In genomic region chr5:100896199-100896598, GRCm38 (mm10) we compare ENCODE assay signal across 18 mouse cellular contexts. TPM values are rescaled to one million over a fixed set of nuclear protein-coding genes. Genes with fewer than 3 reads are reported as not detected.
DNase-seq lines count a peak whose midpoint lies in the region; ATAC-seq and TF ChIP-seq lines count a peak whose summit lies in the region.
"Had no signal": no experiment of that assay in that cellular context is flagged by ENCODE, and none has a peak within 500 bp of the region (broad histone marks: within the 10 kb centered on the region; RNA-seq: fewer than 3 reads in every experiment).

No protein-coding gene starts in this region.

- no peaks in the 10 kb centered on the region for H3K9me3 ChIP-seq in kidney, postnatal 0 days (replicated peaks; ENCODE audit: low read length)
- no peaks in the 10 kb centered on the region for H3K9me3 ChIP-seq in liver, embryonic 11.5 days (ENCODE audit: control insufficient read depth, low read length)
- H3K9me3 ChIP-seq: embryonic facial prominence, embryonic 13.5 days; midbrain, embryonic 12.5 days had no signal

- ATAC-seq in kidney, postnatal 0 days (replicated peaks; ENCODE audit: low FRiP score, low read depth), result peak; percentile 59; the same call in 1 of the 2 replicates
- ATAC-seq in liver, embryonic 11.5 days (replicated peaks; ENCODE audit: low FRiP score), result 0 out of 2 replicates have a peak, but pooled peaks have one; percentile 45
- ATAC-seq: forebrain, embryonic 14.5 days; lung, postnatal 0 days had no signal

- intact Hi-C loops in gastrocnemius, postnatal 14 days (cut with DNase I; ENCODE audit: low total_unique reads), result no loop called here

- no peak overlapping the region for H3K27ac ChIP-seq in kidney, postnatal 0 days
- no peak overlapping the region for H3K27ac ChIP-seq in liver, embryonic 11.5 days (ENCODE audit: low read depth, low read length)
- H3K27ac ChIP-seq: embryonic facial prominence, embryonic 13.5 days; layer of hippocampus, adult 2 months; midbrain, embryonic 12.5 days; stomach, postnatal 0 days had no signal

- no peak overlapping the region for H3K9ac ChIP-seq in kidney, postnatal 0 days (ENCODE audit: low read depth, low read length)
- H3K9ac ChIP-seq in liver, embryonic 11.5 days (ENCODE audit: low read depth, low read length), result no peak overlapping the region
- H3K9ac ChIP-seq: embryonic facial prominence, embryonic 13.5 days; midbrain, embryonic 12.5 days had no signal

- no peak overlapping the region for H3K4me3 ChIP-seq in kidney, postnatal 0 days (replicated peaks; ENCODE audit: low read depth, low read length)
- no peak overlapping the region for H3K4me3 ChIP-seq in liver, embryonic 11.5 days (ENCODE audit: low read depth, low read length)
- H3K4me3 ChIP-seq: embryonic facial prominence, embryonic 13.5 days; layer of hippocampus, adult 2 months; midbrain, embryonic 12.5 days had no signal

- H3K4me1 ChIP-seq in kidney, postnatal 0 days (replicated peaks; ENCODE audit: insufficient read depth, low read length), result no peaks in the 10 kb centered on the region
- H3K4me1 ChIP-seq in liver, embryonic 11.5 days (replicated peaks; ENCODE audit: control insufficient read depth, insufficient read depth, low read length), result no peaks in the 10 kb centered on the region
- H3K4me1 ChIP-seq: midbrain, embryonic 12.5 days had no signal

- peak; percentile 15 for DNase-seq in adrenal gland, postnatal 14 days
- no peak for DNase-seq in adrenal gland, adult 18-20 months (ENCODE audit: low spot score in 2 of 2)
- DNase-seq in kidney, postnatal 0 days (ENCODE audit: low spot score), result no peak
- no peak for DNase-seq in liver, embryonic 11.5 days (ENCODE audit: low spot score)
- peak; percentile 20 for DNase-seq in yolk sac, embryonic 10.5 days (ENCODE audit: low spot score)
- no peak for DNase-seq in gastrocnemius, postnatal 14 days
- DNase-seq in right cerebral cortex, postnatal 25 days, result no peak
- DNase-seq: cerebellum, postnatal 10 days; gastrocnemius, postnatal 36 days; layer of hippocampus, postnatal 36 days; thymus, postnatal 25 days had no signal

- no peaks in the 10 kb centered on the region for H3K36me3 ChIP-seq in kidney, postnatal 0 days (ENCODE audit: insufficient read depth, low read length)
- no peaks in the 10 kb centered on the region for H3K36me3 ChIP-seq in liver, embryonic 11.5 days (ENCODE audit: control insufficient read depth, insufficient read depth, low read length)
- H3K36me3 ChIP-seq: embryonic facial prominence, embryonic 13.5 days; midbrain, embryonic 12.5 days had no signal

- 54% methylated on average over 10 of the region's 10 CpGs for WGBS in kidney, postnatal 0 days
- 65% methylated on average over 10 of the region's 10 CpGs for WGBS in liver, embryonic 11.5 days

- H3K27me3 ChIP-seq in kidney, postnatal 0 days (ENCODE audit: insufficient read depth, low read length), result no peaks in the 10 kb centered on the region
- H3K27me3 ChIP-seq in liver, embryonic 11.5 days (replicated peaks; ENCODE audit: control insufficient read depth, insufficient read depth, low read length), result no peaks in the 10 kb centered on the region
- H3K27me3 ChIP-seq: CH12.LX; embryonic facial prominence, embryonic 13.5 days; midbrain, embryonic 12.5 days had no signal

- no peak for TF ChIP-seq CTCF in kidney, postnatal 0 days (IDR thresholded peaks at IDR 0.05; ENCODE audit: low read depth)

- no peak overlapping the region for H3K4me2 ChIP-seq in kidney, postnatal 0 days (ENCODE audit: low read length)
- no peak overlapping the region for H3K4me2 ChIP-seq in liver, embryonic 11.5 days
- H3K4me2 ChIP-seq: embryonic facial prominence, embryonic 13.5 days; midbrain, embryonic 12.5 days had no signal

RNA-seq across cellular contexts. Expression of gene Gpat3, which starts 50.7 kb away (rescaled TPM):
- total RNA-seq in adrenal gland, postnatal 14 days (2021), result 5.1 and 7.7 TPM in 2 replicates
- 10 to 100 TPM; 13.0 to 23.4 TPM for total RNA-seq in adrenal gland, adult 18-20 months (2021)
- 1.6 and 2.6 TPM in 2 replicates for polyA plus RNA-seq in kidney, postnatal 0 days (2015; fragmentation: Nextera tagmentation; extraction: Ambion mirVana)
- polyA plus RNA-seq in liver, embryonic 11.5 days (2014; fragmentation: Nextera tagmentation; extraction: Ambion mirVana), result 0.60 and 1.2 TPM in 2 replicates
- 1 to 10 TPM; 3.9 to 4.6 TPM for total RNA-seq in gastrocnemius, postnatal 14 days (2021)

Comparison
In these comparisons a context has a peak if more than half of its experiments do, and no peak if none do; other contexts are left out.
1. DNase-seq: peak in adrenal gland, postnatal 14 days (single experiment) and yolk sac, embryonic 10.5 days (single experiment); none in adrenal gland, adult 18-20 months (0 of 2), kidney, postnatal 0 days (single experiment), liver, embryonic 11.5 days (single experiment), gastrocnemius, postnatal 14 days (single experiment) and right cerebral cortex, postnatal 25 days (single experiment).